ENCODE assay signal across 8 mouse cellular contexts in genomic region chr15:101983949-101984601, GRCm38 (mm10). TPM values are rescaled to one million over a fixed set of nuclear protein-coding genes. Genes with fewer than 3 reads are reported as not detected.
A peak's percentile ranks its signal among the peaks of the same experiment; 100 is the strongest.
DNase-seq lines count a peak whose midpoint lies in the region; ATAC-seq and TF ChIP-seq lines count a peak whose summit lies in the region.

No protein-coding gene starts in this region.

- intact Hi-C loops in left cerebral cortex, postnatal 10 days (cut with DNase I) = loop anchor here (2.0 kb wide), 1 partner anchor 645 kb away; no protein-coding TSS in a partner anchor

- peak; percentile 96 for TF ChIP-seq CTCF in cortical plate, adult 2 months (IDR thresholded peaks at IDR 0.05; ENCODE audit: extremely low read depth, insufficient read depth, low read length)

- DNase-seq in gastrocnemius, postnatal 10 days = peak; percentile 90
- peak; percentile 92 to 93 for DNase-seq in left cerebral cortex, postnatal 10 days (ENCODE audit: extremely low spot score in 1 of 2, low spot score in 2 of 2)
- DNase-seq in right cerebral cortex, postnatal 25 days = peak; percentile 88
- DNase-seq in urinary bladder, postnatal 4 days (ENCODE audit: low spot score in 2 of 2) = peak; percentile 87 to 95

- H3K27ac ChIP-seq in cortical plate, adult 2 months (ENCODE audit: insufficient read depth, low read length) = no peak overlapping the region

- no peak overlapping the region; the same call in 1 of the 2 replicates for H3K4me3 ChIP-seq in cortical plate, adult 2 months (ENCODE audit: insufficient read depth, low read length)

- TF ChIP-seq POLR2A in cortical plate, adult 2 months (IDR thresholded peaks at IDR 0.05; ENCODE audit: extremely low read depth, insufficient read depth, low read length) = no peak

- no peaks in the 10 kb centered on the region for H3K4me1 ChIP-seq in cortical plate, adult 2 months (ENCODE audit: control insufficient read depth, insufficient read depth, low read length)

- ATAC-seq in activated CD4-positive, CD25-positive, alpha-beta regulatory T cell, adult 4 months = peak; percentile 74
- ATAC-seq in inflammation-experienced regulatory T-cells, adult 6 months = peak; percentile 83
- ATAC-seq in megakaryocyte-erythroid progenitor cell, adult 5-6 weeks (replicated peaks; ENCODE audit: low FRiP score, low TSS enrichment, poor library complexity, severe bottlenecking) = peak; percentile 95

RNA-seq across cellular contexts. Expression of gene Krt8, which starts 20.2 kb away (rescaled TPM):
- not detected for polyA plus RNA-seq in activated CD4-positive, CD25-positive, alpha-beta regulatory T cell, adult 4 months (2017; shearing (Covaris generic))
- polyA plus RNA-seq in cortical plate, adult 2 months (2012; rRNA removed) = 0.25 TPM in 2 replicates
- total RNA-seq in gastrocnemius, postnatal 10 days (2021) = 1 to 10 TPM; 1.4 to 1.7 TPM
- under 1 TPM in 1 of 3 experiments, not detected in 2; 0.23 TPM for polyA plus RNA-seq in inflammation-experienced regulatory T-cells, adult 6 months (2017; shearing (Covaris generic))
- not detected for total RNA-seq in left cerebral cortex, postnatal 10 days (2021)
- 0.17 and 1.5 TPM in 2 replicates for total RNA-seq in megakaryocyte-erythroid progenitor cell, adult 5-6 weeks (2014; fragmentation: Nextera tagmentation)
- 0.27 TPM in 1 of 2 replicates, not detected in the other for total RNA-seq in megakaryocyte-erythroid progenitor cell, adult 5-6 weeks (2017)

RNA-seq across cellular contexts. Expression of gene Krt78, which starts 30.0 kb away (rescaled TPM):
- not detected for polyA plus RNA-seq in activated CD4-positive, CD25-positive, alpha-beta regulatory T cell, adult 4 months (2017; shearing (Covaris generic))
- 0.04 TPM in 1 of 2 replicates, not detected in the other for polyA plus RNA-seq in cortical plate, adult 2 months (2012; rRNA removed)
- not detected for total RNA-seq in gastrocnemius, postnatal 10 days (2021)
- polyA plus RNA-seq in inflammation-experienced regulatory T-cells, adult 6 months (2017; shearing (Covaris generic)) = not detected
- total RNA-seq in left cerebral cortex, postnatal 10 days (2021) = under 1 TPM in 1 of 2 experiments, not detected in 1; 0.09 TPM
- total RNA-seq in megakaryocyte-erythroid progenitor cell, adult 5-6 weeks (2014; fragmentation: Nextera tagmentation) = not detected in 2 replicates
- total RNA-seq in megakaryocyte-erythroid progenitor cell, adult 5-6 weeks (2017) = not detected in 2 replicates

RNA-seq across cellular contexts. Expression of gene Krt18, which starts 43.9 kb away (rescaled TPM):
- not detected for polyA plus RNA-seq in activated CD4-positive, CD25-positive, alpha-beta regulatory T cell, adult 4 months (2017; shearing (Covaris generic))
- polyA plus RNA-seq in cortical plate, adult 2 months (2012; rRNA removed) = 0.30 and 0.46 TPM in 2 replicates
- total RNA-seq in gastrocnemius, postnatal 10 days (2021) = 1 to 10 TPM; 1.5 to 2.5 TPM
- polyA plus RNA-seq in inflammation-experienced regulatory T-cells, adult 6 months (2017; shearing (Covaris generic)) = 1 to 10 TPM in 2 of 3 experiments, under 1 TPM in 1; 0.41 to 1.2 (median 1.2) TPM
- under 1 TPM in 1 of 2 experiments, not detected in 1; 0.77 TPM for total RNA-seq in left cerebral cortex, postnatal 10 days (2021)
- total RNA-seq in megakaryocyte-erythroid progenitor cell, adult 5-6 weeks (2014; fragmentation: Nextera tagmentation) = 8.3 TPM in 1 of 2 replicates, not detected in the other
- 7.2 and 11.5 TPM in 2 replicates for total RNA-seq in megakaryocyte-erythroid progenitor cell, adult 5-6 weeks (2017)

RNA-seq across cellular contexts. Expression of gene Krt79, which starts 44.0 kb away (rescaled TPM):
- not detected for polyA plus RNA-seq in activated CD4-positive, CD25-positive, alpha-beta regulatory T cell, adult 4 months (2017; shearing (Covaris generic))
- polyA plus RNA-seq in cortical plate, adult 2 months (2012; rRNA removed) = 0.04 TPM in 1 of 2 replicates, not detected in the other
- total RNA-seq in gastrocnemius, postnatal 10 days (2021) = not detected
- polyA plus RNA-seq in inflammation-experienced regulatory T-cells, adult 6 months (2017; shearing (Covaris generic)) = not detected
- not detected for total RNA-seq in left cerebral cortex, postnatal 10 days (2021)
- not detected in 2 replicates for total RNA-seq in megakaryocyte-erythroid progenitor cell, adult 5-6 weeks (2014; fragmentation: Nextera tagmentation)
- total RNA-seq in megakaryocyte-erythroid progenitor cell, adult 5-6 weeks (2017) = not detected in 2 replicates

RNA-seq across cellular contexts. Expression of gene Krt4, which starts 59.5 kb away (rescaled TPM):
- polyA plus RNA-seq in activated CD4-positive, CD25-positive, alpha-beta regulatory T cell, adult 4 months (2017; shearing (Covaris generic)) = not detected
- polyA plus RNA-seq in cortical plate, adult 2 months (2012; rRNA removed) = not detected in 2 replicates
- total RNA-seq in gastrocnemius, postnatal 10 days (2021) = under 1 TPM in 1 of 2 experiments, not detected in 1; 0.21 TPM
- polyA plus RNA-seq in inflammation-experienced regulatory T-cells, adult 6 months (2017; shearing (Covaris generic)) = not detected
- total RNA-seq in left cerebral cortex, postnatal 10 days (2021) = not detected
- not detected in 2 replicates for total RNA-seq in megakaryocyte-erythroid progenitor cell, adult 5-6 weeks (2014; fragmentation: Nextera tagmentation)
- not detected in 2 replicates for total RNA-seq in megakaryocyte-erythroid progenitor cell, adult 5-6 weeks (2017)
